Mouse (Mus musculus) cerebellum, adult 11 months (tissue): ENCODE data around the gene Acat2.
"Not testable (repeated sequence)": the region's sequence is repeated elsewhere in the genome, so short reads cannot be mapped to it uniquely, and the experiment has no call there.

Source experiments
- DNase-seq: peaks from one replicate; pipeline ENCODE4 v3.0.0; 2022

Acat2 gene

DNA sequence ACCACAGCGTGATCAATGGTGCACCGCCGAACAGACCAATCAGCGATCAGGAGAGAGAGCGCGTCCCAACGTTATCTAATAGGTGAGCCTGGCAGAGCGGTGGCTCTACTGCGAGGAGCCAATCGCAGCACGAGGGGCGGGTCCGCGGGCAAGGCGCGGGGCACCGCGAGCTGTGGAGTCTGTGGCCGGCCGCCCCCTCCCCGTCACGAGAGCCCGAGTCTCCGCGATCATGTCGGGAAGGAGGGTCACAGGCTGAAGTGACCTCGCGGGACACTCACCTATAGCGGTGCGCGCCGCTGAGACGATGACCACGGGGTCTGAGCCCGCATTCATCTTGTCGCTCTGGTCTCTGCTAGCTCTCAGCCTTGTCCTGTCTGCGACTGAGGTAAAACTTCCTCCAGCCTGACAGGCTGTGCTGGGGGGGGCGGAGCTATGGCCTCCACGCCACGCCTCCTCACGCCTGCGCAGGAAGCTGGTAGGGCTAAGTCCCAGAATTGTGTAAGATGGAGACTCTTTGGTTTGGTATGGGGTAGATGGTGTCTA lies at the start of gene Acat2:
Gene Acat2, minus strand, starts transcription at position 417 of the 543 bp plus-strand sequence.
- DNase-seq, result peak; percentile 94

DNA sequence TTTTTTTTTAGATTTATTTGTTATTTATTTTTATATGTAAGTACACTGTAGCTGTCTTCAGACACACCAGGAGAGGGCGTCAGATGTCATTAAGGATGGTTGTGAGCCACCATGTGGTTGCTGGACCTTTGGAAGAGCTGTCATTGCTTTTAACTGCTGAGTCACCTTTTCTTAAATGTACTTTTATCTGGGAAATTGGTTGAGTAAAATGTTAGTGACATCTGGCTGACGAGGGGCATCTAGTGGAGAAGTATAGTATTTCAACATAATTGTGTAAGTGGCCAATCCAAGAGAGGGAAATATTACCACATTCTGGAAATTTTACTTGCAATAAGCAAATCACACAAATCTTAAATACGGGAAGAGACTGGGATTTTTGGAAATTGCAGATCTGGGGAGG lies 49.3 kb upstream of the Acat2 start:
- DNase-seq, result no peak

DNA sequence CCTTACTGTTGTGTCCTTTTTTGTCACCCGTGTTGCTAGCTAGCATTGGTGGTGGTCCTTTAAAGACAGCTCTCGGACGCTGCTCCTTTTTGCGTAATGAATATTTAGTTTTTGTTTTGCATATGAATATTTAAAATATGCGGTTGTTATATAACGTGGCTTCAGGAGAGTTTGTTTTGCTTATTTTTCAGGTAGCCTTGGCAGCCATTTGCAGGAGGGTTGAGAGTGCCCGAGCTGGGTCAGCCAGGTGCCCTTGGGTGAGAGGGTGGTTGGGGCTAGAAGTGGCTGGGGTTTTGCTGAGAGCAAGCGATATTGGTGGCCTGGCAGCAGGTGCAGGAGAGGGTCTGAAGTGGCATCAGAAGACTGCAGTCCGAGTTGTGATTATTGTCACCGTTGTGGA lies 48.0 kb upstream of the Acat2 start:
- DNase-seq, result no peak

DNA sequence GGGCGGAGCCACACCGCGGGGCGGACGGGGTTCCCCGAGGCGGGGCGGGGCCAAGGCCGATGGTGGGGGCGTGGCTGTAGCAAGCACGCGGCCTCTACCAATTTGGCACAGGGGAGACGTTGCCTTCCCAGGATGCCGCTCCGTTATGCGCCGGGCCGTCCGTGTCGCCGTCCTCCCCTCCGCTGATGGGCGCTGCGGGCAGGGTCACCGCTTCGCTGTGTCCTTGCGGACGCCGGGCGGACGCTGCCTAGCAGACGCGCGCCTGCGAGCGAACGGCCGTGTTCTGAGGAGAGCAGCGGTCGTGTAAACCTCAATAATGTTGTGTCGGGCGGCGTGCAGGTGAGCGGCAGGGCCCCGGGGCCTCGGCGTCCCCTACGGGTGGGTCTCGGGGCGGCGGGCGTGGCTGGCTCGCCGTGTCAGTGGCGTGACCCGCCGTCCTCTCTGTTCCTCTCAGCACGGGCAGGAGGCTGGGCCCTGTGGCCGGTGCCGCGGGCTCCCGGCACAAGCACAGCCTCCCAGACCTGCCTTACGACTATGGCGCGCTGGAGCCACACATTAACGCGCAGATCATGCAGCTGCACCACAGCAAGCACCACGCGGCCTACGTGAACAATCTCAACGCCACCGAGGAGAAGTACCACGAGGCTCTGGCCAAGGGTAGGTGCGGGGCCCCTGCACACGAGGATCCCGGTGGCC lies 47.3 kb upstream of the Acat2 start:
- DNase-seq, result peak; percentile 99

DNA sequence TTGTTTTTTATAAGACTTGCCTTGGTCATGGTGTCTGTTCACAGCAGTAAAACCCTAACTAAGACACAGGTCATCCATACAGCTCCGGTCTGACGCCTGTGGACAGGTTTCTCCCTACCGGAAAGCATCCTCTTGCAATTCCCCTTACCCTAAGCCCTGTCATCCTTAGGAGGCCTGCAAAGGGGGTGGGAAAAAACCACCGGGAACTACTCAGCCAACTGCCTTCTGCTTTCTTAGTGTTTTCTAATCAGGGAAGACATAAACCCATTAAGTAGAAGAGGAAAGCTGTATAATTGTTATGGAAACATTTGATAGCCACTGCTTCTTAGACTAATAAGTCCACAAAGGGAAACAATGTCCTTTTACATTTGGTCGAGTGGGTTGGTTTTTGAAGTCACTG lies 46.4 kb upstream of the Acat2 start:
- no peak for DNase-seq

DNA sequence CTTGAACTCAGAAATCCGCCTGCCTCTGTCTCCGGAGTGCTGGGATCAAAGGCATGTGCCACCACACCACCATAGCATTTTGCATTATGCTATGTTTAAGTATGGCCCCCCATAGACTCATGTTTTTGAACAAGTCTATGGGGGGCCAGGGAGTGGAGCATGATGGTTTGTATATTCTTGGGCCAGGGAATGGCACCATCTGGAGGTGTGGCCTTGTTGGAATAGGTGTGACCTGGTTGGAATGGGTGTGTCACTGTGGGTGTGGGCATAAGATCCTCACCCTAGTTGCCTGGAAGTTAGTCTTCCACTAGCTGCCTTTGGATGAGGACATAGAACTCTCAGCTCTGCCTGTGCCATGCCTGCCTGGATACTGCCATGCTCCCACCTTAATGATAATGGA lies 46.0 kb upstream of the Acat2 start, which contains the start of gene Sod2:
Gene Sod2, plus strand, starts transcription at position 301 of the 400 bp plus-strand sequence.
- DNase-seq, result not testable (repeated sequence)

DNA sequence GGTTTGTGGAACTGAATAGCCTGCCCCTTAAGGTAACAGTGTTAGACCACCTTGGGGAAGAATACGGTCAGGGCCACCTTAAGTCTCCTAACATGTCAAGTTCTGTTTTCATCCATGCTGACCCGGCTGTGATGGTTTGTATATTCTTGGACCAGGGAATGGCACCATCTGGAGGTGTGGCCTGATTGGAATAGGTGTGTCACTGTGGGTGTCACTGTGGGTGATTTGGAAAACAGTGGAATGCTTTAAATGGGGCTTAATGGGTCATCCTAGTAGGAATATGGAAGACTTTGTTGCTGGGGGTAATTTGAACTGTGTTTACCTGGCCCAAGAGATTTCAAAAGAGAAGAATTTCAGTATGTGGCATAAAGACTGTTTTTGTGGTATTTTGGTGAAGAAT lies 43.9 kb upstream of the Acat2 start:
- DNase-seq, result not testable (repeated sequence)

DNA sequence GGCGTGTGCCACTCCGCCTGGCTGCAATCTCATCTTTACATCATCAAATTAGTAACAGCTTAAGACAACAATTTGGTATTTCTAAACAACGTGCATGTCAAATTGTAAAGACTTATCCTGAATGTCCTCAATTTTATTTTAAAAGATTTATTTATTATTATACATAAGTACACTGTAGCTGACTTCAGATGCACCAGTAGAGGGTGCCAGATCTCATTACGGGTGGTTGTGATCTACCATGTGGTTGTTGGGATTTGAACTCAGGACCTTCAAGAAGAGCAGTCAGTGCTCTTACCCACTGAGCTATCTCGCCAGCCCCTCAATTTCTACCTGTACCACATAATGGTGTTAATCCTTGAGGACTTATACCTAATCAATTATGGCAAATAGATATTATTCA lies 41.7 kb upstream of the Acat2 start:
- DNase-seq, result not testable (repeated sequence)

DNA sequence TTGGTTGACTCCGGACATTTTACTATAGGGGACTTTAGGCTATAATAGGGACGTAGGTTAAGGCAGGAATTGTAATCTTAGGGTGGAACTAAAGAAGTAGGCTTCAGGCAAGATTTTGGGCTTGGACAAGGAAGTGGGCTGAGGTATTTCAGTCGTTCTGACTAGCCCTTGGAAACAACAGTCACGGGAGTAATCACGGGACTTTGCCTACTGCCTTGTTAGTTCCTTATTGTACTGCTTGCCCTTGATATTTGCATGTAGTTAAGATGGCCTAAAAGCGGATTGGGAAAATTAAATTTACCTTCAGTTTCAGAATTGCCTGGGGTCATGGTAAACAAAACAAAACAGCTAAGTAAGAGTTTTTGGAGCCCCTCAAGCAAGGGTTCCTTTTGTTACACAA lies 38.5 kb upstream of the Acat2 start:
- no peak for DNase-seq

DNA sequence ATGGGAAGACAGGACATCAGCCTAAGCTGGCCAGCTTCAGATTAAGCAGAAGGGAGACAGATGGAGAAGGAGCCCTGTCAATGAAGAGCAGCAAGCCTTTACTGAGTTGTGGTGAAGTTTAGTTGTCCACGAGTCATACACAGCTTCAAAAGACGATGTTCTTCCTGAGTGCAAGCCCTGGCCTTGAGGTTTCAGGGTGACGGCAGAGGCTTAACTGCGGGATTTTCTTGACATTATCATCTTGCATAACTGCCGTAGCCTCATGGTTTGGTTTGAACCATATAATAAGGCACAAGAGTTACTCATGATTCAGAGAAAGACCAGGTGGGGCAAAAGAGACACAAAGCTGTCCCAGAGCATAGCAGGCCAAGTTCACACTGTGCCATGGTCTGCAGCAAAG lies 37.3 kb upstream of the Acat2 start:
- DNase-seq, result no peak

DNA sequence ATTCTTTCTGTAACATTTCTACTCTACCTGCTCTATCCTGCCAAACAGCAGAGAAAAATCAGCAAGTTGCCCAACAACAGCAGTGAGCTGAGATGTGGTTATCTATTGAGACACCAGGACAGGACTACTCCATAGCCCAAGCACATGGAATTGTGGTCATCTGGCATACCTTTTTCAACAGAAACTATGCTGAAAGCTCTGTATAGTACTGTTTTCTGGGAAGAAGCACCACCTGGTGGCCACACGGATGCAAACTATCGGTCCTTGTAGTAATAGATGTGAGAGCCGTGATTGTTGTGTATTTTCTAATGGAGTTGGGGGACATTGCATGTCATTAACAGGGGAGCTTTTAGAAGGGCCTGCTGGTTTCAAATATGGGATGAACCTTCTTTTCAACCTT lies 35.8 kb upstream of the Acat2 start:
- DNase-seq, result peak; percentile 58

DNA sequence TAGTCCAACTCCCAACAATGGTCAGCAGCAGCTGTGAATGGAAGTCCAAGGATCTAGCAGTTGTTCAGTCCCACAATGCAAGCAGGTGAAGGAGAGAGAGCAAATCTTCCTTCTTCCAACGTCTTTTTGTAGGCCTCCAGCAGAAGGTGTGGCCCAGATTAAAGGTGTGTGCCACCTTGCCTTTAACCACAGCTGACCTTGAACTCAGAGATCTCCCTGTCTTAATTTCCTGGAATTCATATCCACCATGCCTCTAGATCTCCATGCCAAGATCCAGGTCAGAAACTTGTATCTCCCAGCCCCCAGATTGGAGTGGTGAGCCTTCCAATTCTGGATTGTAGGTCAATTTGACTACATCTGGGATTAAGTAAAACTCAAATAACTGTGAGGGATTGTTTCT lies 33.5 kb upstream of the Acat2 start, which contains the start of gene Wtap:
Gene Wtap, minus strand, starts transcription at position 101 of the 400 bp plus-strand sequence.
- DNase-seq, result no peak

DNA sequence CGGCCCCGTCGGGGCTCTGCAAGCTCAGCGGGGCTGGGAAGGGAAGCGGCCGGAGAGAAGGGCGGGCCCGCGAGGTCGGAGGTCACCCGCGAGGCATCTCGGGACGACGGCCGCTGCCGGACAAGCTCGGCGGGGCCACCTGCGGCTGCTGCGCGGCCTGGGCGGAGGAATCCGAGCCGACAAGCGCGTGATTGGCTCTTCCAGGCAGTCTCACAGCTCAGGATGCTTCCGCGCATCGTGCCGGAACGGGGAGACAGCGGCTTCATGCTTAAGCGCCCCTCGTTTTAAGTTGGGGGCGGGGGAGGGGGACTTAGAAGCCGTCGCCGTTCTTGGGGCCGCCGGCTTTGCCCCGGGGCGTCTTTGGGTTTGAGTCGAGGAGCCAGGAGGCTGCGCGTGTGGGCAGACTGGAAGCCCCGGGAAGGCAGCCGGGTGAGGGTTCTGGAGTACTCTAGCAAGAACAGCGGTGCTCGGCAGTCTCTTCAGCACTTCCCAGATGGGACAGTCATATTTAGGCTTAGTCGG lies 32.0 kb upstream of the Acat2 start:
- peak; percentile 96 for DNase-seq

DNA sequence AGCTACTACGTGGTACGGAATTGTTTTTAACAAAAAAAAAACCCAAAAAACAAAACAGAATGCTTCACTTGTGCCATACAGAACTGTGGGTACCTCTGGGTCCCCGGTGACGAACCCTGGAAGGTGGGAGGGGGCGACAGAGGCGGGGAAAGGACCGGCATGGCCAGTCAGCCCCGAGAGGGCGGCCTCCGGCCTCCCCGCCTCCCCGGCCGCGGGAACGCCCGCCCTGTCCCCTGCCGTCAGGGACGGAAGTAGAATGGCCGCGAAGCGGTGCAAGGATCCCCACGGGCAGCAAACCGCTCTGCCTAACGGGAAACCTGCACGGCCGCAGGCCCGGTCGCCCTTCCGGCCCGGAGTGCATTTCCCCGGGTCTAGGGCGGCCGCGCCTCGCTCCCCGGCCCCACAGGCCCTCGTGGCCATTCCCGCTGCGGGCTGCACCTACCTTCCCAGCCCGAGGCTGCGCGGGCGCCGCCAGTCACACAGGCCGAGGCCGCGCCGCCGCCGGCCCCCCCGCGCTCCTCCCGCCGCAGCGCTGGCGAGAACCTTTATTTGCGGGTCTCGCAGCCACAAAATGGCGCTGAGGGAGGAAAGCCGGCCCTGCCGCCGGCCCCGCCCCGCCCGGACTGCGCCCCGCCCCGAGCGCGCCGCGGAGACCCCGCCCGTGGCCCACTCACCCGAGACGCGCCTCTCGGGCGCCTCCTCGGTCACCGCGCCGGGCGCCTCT lies 31.2 kb upstream of the Acat2 start:
- DNase-seq, result peak; percentile 85

DNA sequence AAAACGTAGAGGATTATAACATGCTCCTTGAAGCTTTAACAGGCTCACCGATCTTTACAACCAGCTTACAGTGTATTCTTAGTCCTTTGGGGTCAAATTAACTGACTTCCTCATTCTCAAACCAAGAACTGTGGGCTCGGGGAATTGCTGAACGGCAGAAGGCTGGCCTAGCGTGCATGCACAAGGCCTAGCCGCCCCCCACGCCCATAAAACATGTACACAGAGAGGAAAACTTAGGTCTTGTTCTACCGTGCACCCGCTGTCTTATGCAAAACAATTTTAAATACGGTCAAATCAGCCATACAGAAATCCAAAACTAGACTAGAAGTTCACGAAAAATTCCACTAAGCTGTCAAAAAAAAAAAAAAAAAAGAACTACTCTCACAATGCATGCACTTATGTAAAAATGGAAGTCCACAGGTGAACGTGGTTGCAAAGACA lies 30.7 kb upstream of the Acat2 start:
- DNase-seq, result no peak

DNA sequence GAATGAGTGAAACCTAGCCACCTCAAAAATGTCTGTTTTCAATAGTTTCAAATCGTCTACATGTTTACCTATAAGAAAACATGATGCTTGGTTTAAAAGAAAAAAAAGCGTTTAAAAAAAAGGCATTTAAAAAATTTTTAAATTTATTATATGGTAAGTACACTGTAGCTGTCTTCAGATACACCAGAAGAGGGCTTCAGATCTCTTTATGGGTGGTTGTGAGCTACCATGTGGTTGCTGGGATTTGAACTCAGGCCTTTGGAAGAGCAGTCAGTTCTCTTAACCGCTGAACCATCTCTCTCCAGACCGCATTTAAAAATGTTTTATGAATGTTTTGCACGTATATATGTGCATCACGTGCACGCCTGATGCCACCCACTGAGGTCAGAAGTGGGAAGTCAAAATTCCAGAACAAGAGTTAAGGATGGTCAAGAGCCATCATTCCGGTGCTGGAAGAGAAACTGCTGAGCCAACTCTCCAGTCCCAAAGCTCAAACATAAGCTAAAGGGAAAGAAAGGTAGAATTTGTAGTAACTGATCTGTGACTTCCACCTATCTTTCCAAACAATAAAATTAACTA lies 30.1 kb upstream of the Acat2 start:
- DNase-seq, result no peak

DNA sequence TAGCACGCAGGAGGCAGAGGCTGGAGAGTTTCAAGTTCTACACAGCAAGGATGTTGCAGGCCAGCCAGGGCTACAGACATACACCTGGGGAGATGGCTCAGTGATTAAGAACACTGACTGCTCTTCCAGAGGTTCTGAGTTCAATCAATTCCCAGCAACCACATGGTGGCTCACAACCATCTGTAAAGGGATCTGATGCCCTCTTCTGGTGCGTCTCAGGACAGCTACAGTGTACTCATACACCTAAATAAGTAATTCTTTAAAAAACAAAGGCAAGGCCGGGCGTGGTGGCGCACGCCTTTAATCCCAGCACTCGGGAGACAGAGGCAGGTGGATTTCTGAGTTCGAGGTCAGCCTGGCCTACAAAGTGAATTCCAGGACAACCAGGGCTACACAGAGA lies 27.5 kb upstream of the Acat2 start:
- DNase-seq, result not testable (repeated sequence)

DNA sequence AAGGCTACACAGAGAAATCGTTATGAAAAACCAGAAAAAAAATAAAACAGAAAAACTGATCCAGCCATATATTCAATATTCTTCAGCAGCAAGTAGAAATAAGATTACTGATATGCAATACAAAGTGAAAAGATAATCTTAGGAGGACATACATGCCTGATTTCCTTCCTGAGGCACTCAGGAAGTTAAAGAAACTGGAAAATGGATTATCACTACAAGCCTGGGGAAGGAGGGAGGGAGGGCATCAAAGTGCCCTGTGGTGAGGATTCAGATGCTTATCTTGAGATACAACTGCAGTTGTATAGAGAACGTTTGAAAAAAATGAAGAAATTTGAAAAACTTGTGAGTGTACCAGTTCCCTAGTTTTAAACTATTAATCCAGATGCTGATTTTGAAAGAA lies 23.4 kb upstream of the Acat2 start:
- no peak for DNase-seq

DNA sequence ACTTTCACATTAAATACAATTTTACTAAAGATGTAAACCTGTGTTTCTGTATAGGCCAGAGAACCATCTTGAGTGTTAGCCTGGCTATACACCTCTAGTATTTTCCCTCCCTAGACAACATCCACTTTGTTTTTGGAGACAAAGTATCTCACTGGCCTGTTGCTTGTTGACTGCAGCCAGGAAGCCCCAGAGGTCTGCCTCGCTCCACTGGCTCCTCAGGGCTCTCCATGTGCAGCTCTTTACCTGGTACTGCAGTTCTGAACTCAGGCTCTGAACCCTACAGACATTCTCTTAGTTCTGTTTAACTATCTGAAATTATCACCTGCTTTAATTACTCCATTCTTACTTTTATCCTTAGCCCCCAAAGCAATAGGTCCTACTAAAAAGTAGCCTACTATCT lies 18.0 kb upstream of the Acat2 start:
- no peak for DNase-seq

DNA sequence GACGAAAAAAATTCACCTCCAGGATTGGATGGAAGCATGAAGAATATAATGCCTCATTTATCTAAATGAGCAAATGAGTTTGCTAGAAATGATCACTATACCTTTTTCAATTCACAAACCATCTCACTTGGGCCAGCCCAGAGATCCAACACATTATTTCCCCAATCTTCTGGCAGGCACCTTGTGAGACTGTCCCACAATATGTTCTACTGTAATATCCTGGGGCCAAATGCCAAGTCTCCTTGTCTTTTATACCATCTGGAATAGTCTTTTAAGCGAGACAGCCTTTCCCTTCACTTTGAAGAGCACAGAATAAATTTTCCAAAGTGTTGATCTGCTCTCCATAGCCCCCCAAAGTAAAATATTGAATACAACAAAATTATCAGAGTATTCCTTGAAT lies 13.3 kb upstream of the Acat2 start:
- DNase-seq, result no peak

DNA sequence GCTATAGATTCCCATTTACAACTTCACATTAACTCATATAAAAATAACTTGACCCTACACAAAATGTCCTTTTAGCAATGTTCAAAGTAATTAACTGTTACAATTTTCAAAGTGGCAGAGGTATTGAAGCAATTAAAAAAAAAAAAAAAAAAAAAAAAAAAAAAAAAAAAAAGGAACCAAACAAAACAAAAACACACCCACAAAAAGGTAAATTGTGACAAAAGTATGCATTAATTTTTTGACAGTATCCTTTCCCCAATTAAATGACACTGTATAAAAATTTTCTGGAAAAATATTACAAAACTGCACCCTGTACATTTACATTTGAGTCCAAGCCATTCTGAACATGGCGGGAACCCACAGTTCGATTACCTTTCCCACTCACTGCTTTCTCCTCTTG lies 6.6 kb upstream of the Acat2 start:
- DNase-seq, result no peak

DNA sequence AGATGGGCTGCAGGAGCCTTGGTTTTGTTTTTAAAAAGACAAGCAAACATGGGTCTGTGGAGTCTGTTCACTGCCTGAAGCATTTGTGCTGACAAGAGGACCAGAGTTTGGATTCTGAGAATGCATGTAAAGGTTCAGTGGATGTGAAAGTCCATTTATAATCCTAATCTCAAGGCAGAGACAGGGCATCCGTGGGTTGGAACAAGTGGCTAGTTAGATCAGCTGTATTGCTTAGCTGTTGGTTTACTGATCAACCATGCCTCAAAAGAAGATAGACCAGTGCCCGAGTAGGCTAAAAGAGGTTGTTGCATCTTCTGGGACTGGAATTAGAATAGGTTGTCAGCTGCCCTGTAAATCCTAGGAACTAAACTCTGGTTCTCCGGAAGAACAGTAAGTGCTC lies 2.9 kb upstream of the Acat2 start:
- DNase-seq, result no peak

DNA sequence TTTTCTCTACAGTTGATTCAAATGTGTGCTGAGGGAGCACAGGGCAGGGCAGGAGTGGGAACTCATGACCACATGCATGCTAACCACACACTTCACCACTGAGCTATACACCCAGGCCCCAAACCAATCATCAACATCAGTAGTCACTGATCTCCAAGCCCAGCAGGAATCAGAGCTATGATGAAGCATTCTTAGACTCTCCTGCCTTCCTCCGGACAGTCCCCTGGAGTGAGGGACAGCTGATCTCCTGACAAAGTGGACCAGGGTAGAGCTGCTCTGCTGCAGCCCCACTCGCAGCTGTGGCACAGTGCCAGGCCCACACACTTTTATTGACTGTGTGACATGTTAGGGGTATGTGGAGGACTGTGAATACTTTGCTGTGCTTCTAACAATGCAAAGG lies 1.2 kb downstream of the Acat2 start:
- not testable (repeated sequence) for DNase-seq

DNA sequence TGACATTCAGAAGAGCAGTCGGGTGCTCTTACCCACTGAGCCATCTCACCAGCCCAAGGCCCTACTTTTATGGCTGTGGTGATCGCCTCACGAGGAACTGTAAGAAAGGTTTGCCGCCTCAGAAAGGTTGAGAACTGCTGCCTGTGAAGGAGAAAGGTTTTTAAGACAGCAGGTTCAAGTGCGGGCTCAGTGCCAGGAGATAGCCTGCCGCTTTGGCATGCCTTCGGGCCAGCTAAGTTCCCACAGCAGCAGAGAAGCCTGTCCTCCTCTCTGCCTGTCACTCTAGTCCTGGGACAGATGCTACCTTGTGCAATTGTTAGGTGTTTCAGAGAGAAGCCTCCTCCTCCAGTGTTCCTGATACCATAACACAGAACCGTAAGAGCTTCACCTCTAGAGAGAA lies 3.9 kb downstream of the Acat2 start:
- DNase-seq, result no peak
